Mouse (Mus musculus) spleen, adult 2 months (tissue): ENCODE data around the gene Pld4. TPM values are rescaled to one million over a fixed set of nuclear protein-coding genes. Genes with fewer than 3 reads are reported as not detected.

Source experiments
- DNase-seq, 2 experiments: peaks; one replicate each; pipeline versions ENCODE4 v3.0.0 to v3.0.0-alpha.2; 2012 to 2021; ENCODE audit warnings: low spot score in 2 of 2, low read depth in 1 of 2
- H3K27ac ChIP-seq: fragments of 200-500 bp; 2 replicates; pipeline ENCODE4 v1.5.1; 2012; ENCODE audit warnings: low read length, inconsistent platforms; ENCODE audit not compliant: insufficient read depth
- H3K27me3 ChIP-seq: fragments of 200-500 bp; 2 replicates; pipeline ENCODE4 v1.6.1; 2012; ENCODE audit warnings: mild to moderate bottlenecking, moderate library complexity, low read length, inconsistent platforms; ENCODE audit not compliant: control insufficient read depth, insufficient read depth
- H3K36me3 ChIP-seq: fragments of 200-500 bp; 2 replicates; pipeline ENCODE4 v1.6.1; 2012; ENCODE audit warnings: mild to moderate bottlenecking, low read length, inconsistent platforms; ENCODE audit not compliant: control insufficient read depth, insufficient read depth
- H3K4me1 ChIP-seq: fragments of 200-500 bp; 2 replicates; pipeline ENCODE4 v1.6.1; 2011; ENCODE audit warnings: inconsistent platforms; ENCODE audit not compliant: control insufficient read depth, insufficient read depth, insufficient read length
- H3K4me3 ChIP-seq: fragments of 200-500 bp; 2 replicates; pipeline ENCODE4 v1.5.1; 2011; ENCODE audit warnings: mild to moderate bottlenecking, inconsistent platforms; ENCODE audit not compliant: insufficient read depth, insufficient read length; ENCODE audit errors: extremely low read depth
- CTCF ChIP-seq: fragments of 200-500 bp; IDR thresholded peaks from 2 replicates; pipeline ENCODE4 v1.5.1; 2011; ENCODE audit warnings: mild to moderate bottlenecking, inconsistent platforms; ENCODE audit not compliant: insufficient read depth, insufficient read length, insufficient replicate concordance; ENCODE audit errors: extremely low read depth
- POLR2A ChIP-seq: fragments of 200-500 bp; IDR thresholded peaks from 2 replicates; pipeline ENCODE4 v1.6.1; 2011; ENCODE audit warnings: low read depth, low read length, inconsistent platforms
- WGBS: fragments of 180-500 bp; shearing (Covaris S2); methylation state at CpG from one replicate; pipeline ENCODE4 v1.1.7; 2018; 5-methylcytosine and 5-hydroxymethylcytosine counted together
- polyA plus RNA-seq: library from polyadenylated mRNA; depleted of rRNA; stranded (reverse); fragments of >200 nt; gene quantifications from 2 replicates; pipeline ENCODE4 v1.2.3, GENCODE M21; 2012

Gene Pld4
- polyA plus RNA-seq, 1 experiment, result 332 TPM

DNA sequence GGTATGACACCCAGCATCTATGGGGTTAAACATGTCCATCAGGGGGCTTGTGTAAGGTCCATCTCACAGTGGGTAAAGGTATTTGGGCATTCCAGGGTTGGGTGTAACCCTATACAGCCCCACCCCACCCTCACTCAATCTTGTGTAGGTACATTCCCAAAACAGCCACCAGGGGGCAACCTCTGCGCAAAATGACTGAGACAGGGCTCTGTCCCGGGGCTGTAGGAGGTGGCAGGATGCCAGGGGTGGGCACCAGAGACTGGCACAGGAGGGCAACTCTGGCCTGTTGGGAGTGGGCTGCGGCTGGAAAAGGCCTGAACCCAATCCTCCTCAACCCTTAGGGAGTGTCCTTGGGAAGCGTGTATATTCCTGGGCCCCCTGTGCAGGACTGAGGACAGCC lies 40.0 kb downstream of the Pld4 start:
- H3K4me3 ChIP-seq, result no peak overlapping the region
- H3K4me1 ChIP-seq, result peaks cover 11% of the 10 kb centered on the region
- no peak overlapping the region for H3K27ac ChIP-seq
- H3K27me3 ChIP-seq, result peaks cover 9% of the 10 kb centered on the region
- WGBS, result 18% methylated on average over 4 of the region's 4 CpGs
- peak; percentile 82; the same call in 1 of the 2 replicates for TF ChIP-seq CTCF
- TF ChIP-seq POLR2A, result no peak
- DNase-seq, result peak; percentile 45 to 68
- no peaks in the 10 kb centered on the region for H3K36me3 ChIP-seq

GRCm38 (mm10) chr12:112801864-112802846 lies 41.7 kb downstream of the Pld4 start, which contains the start of gene Ahnak2:
TSS of gene Ahnak2 (minus strand) at chr12:112802657.
- no peak for DNase-seq
- H3K4me1 ChIP-seq, result peaks cover 11% of the 10 kb centered on the region
- no peak within 1 kb of the TSS for H3K27ac ChIP-seq
- 8% methylated on average over 65 of the region's 69 CpGs for whole genome bisulfite sequencing
- TF ChIP-seq CTCF (no peak), POLR2A (no peak)
- peaks cover 9% of the 10 kb centered on the region for H3K27me3 ChIP-seq
- no peaks in the 10 kb centered on the region for H3K36me3 ChIP-seq
- H3K4me3 ChIP-seq, result peak within 1 kb of the TSS; percentile 24; the same call in 1 of the 2 replicates

DNA sequence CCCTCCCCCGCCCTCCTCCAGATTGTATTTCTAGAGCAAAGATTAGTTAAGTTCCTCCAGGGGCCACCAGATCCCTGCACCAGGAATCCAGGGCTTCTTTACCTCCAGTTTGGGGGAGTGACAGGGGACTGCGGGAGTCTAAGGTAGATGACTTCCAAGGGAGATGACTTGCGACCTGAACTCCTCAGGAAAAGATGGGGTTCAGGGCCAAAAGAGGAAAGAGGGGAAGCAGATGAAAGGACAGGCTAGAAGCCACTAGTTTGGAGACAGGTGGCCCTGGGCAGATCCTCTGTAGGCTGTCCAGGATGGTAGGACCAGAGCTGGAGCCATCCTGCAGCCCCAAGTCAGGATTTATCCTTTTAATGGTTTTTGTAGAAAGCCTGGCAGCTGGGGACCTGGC lies 42.5 kb downstream of the Pld4 start:
- Histone ChIP-seq H3K36me3 (no peaks in the 10 kb centered on the region), H3K4me3 (no peak overlapping the region), H3K4me1 (peaks cover 9% of the 10 kb centered on the region), H3K27ac (no peak overlapping the region), H3K27me3 (peaks cover 9% of the 10 kb centered on the region)
- no peak for DNase-seq
- 55% methylated on average over 3 of the region's 3 CpGs for WGBS
- no peak for TF ChIP-seq CTCF
- TF ChIP-seq POLR2A, result no peak

DNA sequence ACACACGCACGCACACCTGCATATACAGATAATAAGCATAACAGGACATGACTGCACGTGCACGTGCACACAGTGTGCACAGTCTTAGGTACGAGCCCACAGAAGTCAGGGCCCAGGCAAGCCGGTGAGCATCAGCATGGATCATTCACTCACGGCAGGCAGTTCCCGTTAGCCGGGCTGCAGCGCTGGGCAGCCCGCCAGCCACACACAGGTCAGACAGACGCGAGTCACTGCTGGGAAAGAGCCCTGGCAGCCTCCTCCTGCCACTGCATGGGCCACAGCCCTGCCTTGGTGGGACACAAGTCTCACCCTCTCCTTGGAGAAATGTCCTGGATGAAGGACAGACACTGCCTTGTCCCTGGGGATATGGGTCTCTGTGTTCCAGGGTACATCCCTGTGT lies 43.6 kb downstream of the Pld4 start:
- no peaks in the 10 kb centered on the region for H3K36me3 ChIP-seq
- H3K4me1 ChIP-seq, result peaks cover 8% of the 10 kb centered on the region
- WGBS, result 34% methylated on average over 13 of the region's 13 CpGs
- no peak overlapping the region for H3K4me3 ChIP-seq
- TF ChIP-seq POLR2A (no peak), CTCF (no peak)
- peaks cover 9% of the 10 kb centered on the region for H3K27me3 ChIP-seq
- DNase-seq, result no peak
- no peak overlapping the region for H3K27ac ChIP-seq

DNA sequence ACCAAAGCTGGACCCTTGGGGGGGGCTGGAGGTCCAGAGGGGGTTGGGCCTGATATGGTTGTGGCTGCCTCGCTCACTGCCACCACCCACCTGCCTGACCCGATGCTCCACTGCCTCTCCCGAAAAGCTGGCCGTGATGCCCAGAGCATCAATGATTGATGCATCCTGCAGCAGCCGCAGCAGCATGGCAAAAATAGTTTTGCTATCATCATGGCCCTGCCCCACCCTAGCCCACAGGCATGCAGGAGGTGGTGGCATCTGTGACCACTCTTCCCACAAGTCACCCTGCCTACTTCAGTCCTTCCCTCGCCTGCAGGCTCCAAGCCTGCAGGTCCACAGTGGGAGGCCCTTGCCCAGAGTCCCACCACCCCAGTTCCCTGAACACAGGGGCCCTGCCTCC lies 45.6 kb downstream of the Pld4 start:
- no peak for TF ChIP-seq CTCF
- no peak for TF ChIP-seq POLR2A
- Histone ChIP-seq H3K4me3 (no peak overlapping the region), H3K27ac (no peak overlapping the region), H3K36me3 (no peaks in the 10 kb centered on the region), H3K27me3 (peaks cover 9% of the 10 kb centered on the region), H3K4me1 (peaks cover 12% of the 10 kb centered on the region)
- WGBS, result 29% methylated on average over 6 of the region's 6 CpGs
- DNase-seq, result no peak

DNA sequence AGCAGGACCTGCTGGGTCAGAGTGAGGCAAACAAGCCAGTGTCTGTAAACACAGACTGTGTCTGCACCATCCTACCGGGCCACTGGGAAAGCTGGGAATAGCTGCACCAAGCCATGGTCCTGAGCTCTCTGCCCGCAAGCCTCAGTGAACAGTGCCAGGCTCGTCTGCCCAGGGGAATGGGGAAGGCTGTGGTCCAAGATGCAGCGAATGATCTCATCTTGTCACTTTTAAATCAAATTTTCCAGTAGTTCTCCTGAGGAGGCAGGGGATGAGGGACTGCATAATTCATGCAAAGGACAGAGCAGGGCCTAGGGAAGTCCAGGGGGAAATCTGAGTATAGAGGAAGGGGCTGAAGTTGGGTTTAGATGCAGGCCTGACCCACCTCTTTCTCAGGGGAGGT lies 47.3 kb downstream of the Pld4 start:
- WGBS, result 91% methylated on average over 4 of the region's 4 CpGs
- no peak overlapping the region for H3K4me3 ChIP-seq
- DNase-seq, result no peak

GRCm38 (mm10) chr12:112808212-112808586 lies 47.7 kb downstream of the Pld4 start:
- no peaks in the 10 kb centered on the region for H3K36me3 ChIP-seq
- H3K27me3 ChIP-seq, result peaks cover under 1% of the 10 kb centered on the region; the same call in 1 of the 2 replicates
- 82% methylated on average over 5 of the region's 5 CpGs for WGBS
- TF ChIP-seq POLR2A (no peak), CTCF (no peak)
- H3K4me3 ChIP-seq, result no peak overlapping the region
- no peak overlapping the region for H3K27ac ChIP-seq
- no peak for DNase-seq
- peaks cover 4% of the 10 kb centered on the region; the same call in 1 of the 2 replicates for H3K4me1 ChIP-seq

More for the DNA sequence above, 47.3 kb downstream of the Pld4 start:
- TF ChIP-seq POLR2A, result no peak
- no peak for TF ChIP-seq CTCF
- Histone ChIP-seq H3K27ac (no peak overlapping the region), H3K36me3 (no peaks in the 10 kb centered on the region), H3K27me3 (peaks cover 2% of the 10 kb centered on the region; the same call in 1 of the 2 replicates), H3K4me1 (peaks cover 4% of the 10 kb centered on the region; the same call in 1 of the 2 replicates)
